Mouse (Mus musculus) midbrain, embryonic 16.5 days (tissue): Measurements from ENCODE around the gene Letmd1. TPM values are rescaled to one million over a fixed set of nuclear protein-coding genes. Genes with fewer than 3 reads are reported as not detected.
"Not testable (repeated sequence)": the region's sequence is repeated elsewhere in the genome, so short reads cannot be mapped to it uniquely, and the experiment has no call there.

ENCODE experiments used
- ATAC-seq: fragments of 200-750 bp; cut with Nextera tagmentation; 2 replicates; pipeline ENCODE4 v1.8.0; 2017; ENCODE audit warnings: moderate TSS enrichment
- H3K27ac ChIP-seq: fragments of 300-500 bp; sonication (generic); 2 replicates; pipeline ENCODE4 v1.5.1; 2014; ENCODE audit warnings: mild to moderate bottlenecking, low read length, mixed read lengths
- H3K27me3 ChIP-seq: fragments of 300-500 bp; sonication (generic); 2 replicates; pipeline ENCODE4 v1.6.1; 2014; ENCODE audit warnings: low read depth, low read length, mixed read lengths; ENCODE audit not compliant: control insufficient read depth, insufficient read depth
- H3K36me3 ChIP-seq: fragments of 300-500 bp; sonication (generic); 2 replicates; pipeline ENCODE4 v1.6.1; 2014; ENCODE audit warnings: mild to moderate bottlenecking, low read length, moderate library complexity, mixed read lengths; ENCODE audit not compliant: control insufficient read depth, insufficient read depth
- H3K4me1 ChIP-seq: fragments of 300-500 bp; sonication (generic); 2 replicates; pipeline ENCODE4 v1.6.1; 2014; ENCODE audit warnings: mild to moderate bottlenecking, low read length, mixed read lengths; ENCODE audit not compliant: control insufficient read depth, insufficient read depth
- H3K4me2 ChIP-seq: fragments of 300-500 bp; sonication (generic); 2 replicates; pipeline ENCODE4 v1.6.1; 2014; ENCODE audit warnings: mild to moderate bottlenecking, low read length, mixed read lengths
- H3K4me3 ChIP-seq: fragments of 300-500 bp; sonication (generic); 2 replicates; pipeline ENCODE4 v1.5.1; 2014; ENCODE audit warnings: low read depth, mild to moderate bottlenecking, low read length, moderate library complexity, mixed read lengths
- H3K9ac ChIP-seq: fragments of 300-500 bp; sonication (generic); 2 replicates; pipeline ENCODE4 v1.6.1; 2014; ENCODE audit warnings: low read depth, low read length, mixed read lengths
- H3K9me3 ChIP-seq: fragments of 300-500 bp; sonication (generic); replicated peaks from 2 replicates; pipeline ENCODE4 v1.6.1; 2014; ENCODE audit warnings: mild to moderate bottlenecking, low read length, mixed read lengths; ENCODE audit not compliant: control insufficient read depth, poor library complexity, severe bottlenecking
- WGBS: fragments of 180-500 bp; shearing (Covaris S2); extraction: QIAGEN DNeasy Blood & Tissue Kit; methylation state at CpG from one replicate; pipeline ENCODE4 v1.1.7; 2014; 5-methylcytosine and 5-hydroxymethylcytosine counted together
- polyA plus RNA-seq: library from polyadenylated mRNA; unstranded; fragments of >200 nt; fragmentation: Nextera tagmentation; extraction: Ambion mirVana; gene quantifications from 2 replicates; pipeline ENCODE4 v1.2.1, GENCODE M21; 2015

Letmd1 gene
- polyA plus RNA-seq, 1 experiment from 2014 or later: 57.5 TPM

- no peaks in the 10 kb centered on the region for H3K27me3 ChIP-seq
- no peak overlapping the region for H3K4me3 ChIP-seq
- ATAC-seq: no peak
- H3K4me2 ChIP-seq: no peak overlapping the region
- H3K9me3 ChIP-seq: no peaks in the 10 kb centered on the region
- 86% methylated on average over 4 of the region's 4 CpGs for WGBS
- no peaks in the 10 kb centered on the region for H3K4me1 ChIP-seq
- H3K9ac ChIP-seq: no peak overlapping the region
- peaks cover 66% of the 10 kb centered on the region for H3K36me3 ChIP-seq
- H3K27ac ChIP-seq: no peak overlapping the region
Measured at GRCm38 (mm10) chr15:100478925-100479324, 10.1 kb downstream of the Letmd1 start.

DNA sequence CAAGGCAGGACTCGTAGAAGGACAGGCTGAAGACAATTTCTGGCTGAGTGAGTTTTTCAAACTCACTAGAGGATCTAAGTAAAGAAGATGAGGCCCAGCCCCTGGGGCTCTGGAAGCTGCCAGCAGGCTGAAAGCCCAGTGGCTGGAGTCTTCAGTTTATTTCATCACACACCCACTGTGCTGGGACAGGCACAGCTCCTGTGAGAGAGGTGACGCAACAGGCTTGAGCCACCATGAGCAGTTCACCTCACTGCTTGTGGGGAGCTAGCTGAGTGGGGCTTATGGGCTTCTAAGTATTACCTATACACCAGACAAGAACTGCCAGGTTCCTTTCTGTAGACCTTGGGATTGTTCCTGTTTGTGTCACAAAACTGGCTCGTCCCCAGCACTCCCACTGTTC lies 16.8 kb downstream of the Letmd1 start:
- Histone ChIP-seq H3K4me3 (no peak overlapping the region), H3K36me3 (peaks cover 71% of the 10 kb centered on the region), H3K4me1 (peaks cover 5% of the 10 kb centered on the region; the same call in 1 of the 2 replicates), H3K27me3 (no peaks in the 10 kb centered on the region), H3K9ac (no peak overlapping the region), H3K9me3 (no peaks in the 10 kb centered on the region), H3K4me2 (no peak overlapping the region), H3K27ac (no peak overlapping the region)
- 84% methylated on average over 3 of the region's 3 CpGs for WGBS
- no peak for ATAC-seq

DNA sequence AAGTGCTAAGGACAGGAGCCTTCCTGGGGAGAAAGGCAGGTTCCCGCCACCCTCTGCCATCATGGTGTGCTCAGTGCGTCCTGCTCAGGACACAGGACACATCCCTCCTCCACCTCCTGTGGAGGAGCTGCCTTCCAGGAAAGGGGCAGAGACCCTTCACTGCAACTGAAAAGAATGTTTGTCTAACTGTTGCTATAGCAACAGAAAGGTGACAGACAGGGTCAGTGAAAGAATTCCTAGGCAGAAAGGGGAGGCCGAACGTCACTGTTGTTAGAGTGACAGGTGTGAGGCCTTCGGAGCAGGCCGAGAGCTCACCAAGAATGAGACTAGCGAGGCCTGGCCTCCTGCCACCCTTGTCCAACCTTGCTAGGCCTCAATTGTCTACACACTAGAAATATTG lies 17.6 kb downstream of the Letmd1 start:
- Histone ChIP-seq H3K4me1 (peaks cover 12% of the 10 kb centered on the region; the same call in 1 of the 2 replicates), H3K4me2 (no peak overlapping the region), H3K27ac (no peak overlapping the region), H3K9me3 (no peaks in the 10 kb centered on the region), H3K4me3 (no peak overlapping the region), H3K36me3 (peaks cover 62% of the 10 kb centered on the region), H3K9ac (no peak overlapping the region), H3K27me3 (no peaks in the 10 kb centered on the region)
- WGBS: 21% methylated on average over 7 of the region's 7 CpGs
- no peak for ATAC-seq

DNA sequence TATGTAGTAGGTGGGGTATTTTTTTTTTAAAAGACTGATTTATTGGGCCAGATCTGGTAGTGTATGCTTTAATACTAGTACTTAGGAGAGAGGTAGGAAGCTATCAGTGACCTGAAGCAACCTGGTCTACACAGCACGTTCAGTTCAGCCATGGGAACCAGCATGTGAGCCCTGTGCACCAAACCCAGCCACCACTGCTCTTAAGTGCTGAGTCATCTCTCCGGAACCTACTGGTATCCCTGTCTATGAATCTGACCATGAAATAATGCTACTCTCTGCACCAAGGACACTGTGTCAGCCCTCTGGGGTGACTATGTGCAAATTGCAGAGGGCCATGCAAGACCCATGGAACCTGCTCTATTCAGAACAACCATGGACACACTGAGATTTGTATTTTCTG lies 18.2 kb downstream of the Letmd1 start:
- Histone ChIP-seq H3K4me2 (no peak overlapping the region), H3K27ac (no peak overlapping the region), H3K4me1 (peaks cover 16% of the 10 kb centered on the region), H3K27me3 (no peaks in the 10 kb centered on the region), H3K4me3 (no peak overlapping the region), H3K9ac (no peak overlapping the region), H3K9me3 (no peaks in the 10 kb centered on the region), H3K36me3 (peaks cover 56% of the 10 kb centered on the region)
- WGBS: 98% methylated on average over 2 of the region's 2 CpGs
- no peak for ATAC-seq

GRCm38 (mm10) chr15:100488297-100488696 lies 19.5 kb downstream of the Letmd1 start:
- H3K9ac ChIP-seq, H3K27ac ChIP-seq, H3K9me3 ChIP-seq, ATAC-seq, H3K27me3 ChIP-seq, H3K4me3 ChIP-seq, H3K4me2 ChIP-seq: not testable (repeated sequence)
- Histone ChIP-seq H3K4me1 (peaks cover 29% of the 10 kb centered on the region), H3K36me3 (peaks cover 45% of the 10 kb centered on the region)
- WGBS: 93% methylated on average over 1 of the region's 1 CpGs

- H3K27ac ChIP-seq: no peak overlapping the region
- no peaks in the 10 kb centered on the region for H3K9me3 ChIP-seq
- peaks cover 37% of the 10 kb centered on the region for H3K4me1 ChIP-seq
- H3K27me3 ChIP-seq: no peaks in the 10 kb centered on the region
- 87% methylated on average over 15 of the region's 15 CpGs for WGBS
- H3K4me3 ChIP-seq: no peak overlapping the region
- no peak overlapping the region for H3K4me2 ChIP-seq
- no peak overlapping the region for H3K9ac ChIP-seq
- peaks cover 36% of the 10 kb centered on the region for H3K36me3 ChIP-seq
- ATAC-seq: no peak
Measured at GRCm38 (mm10) chr15:100489263-100489662, 20.4 kb downstream of the Letmd1 start.

- no peak for ATAC-seq
- Histone ChIP-seq H3K4me1 (peaks cover 37% of the 10 kb centered on the region), H3K9me3 (no peaks in the 10 kb centered on the region), H3K36me3 (peaks cover 13% of the 10 kb centered on the region), H3K4me2 (peak overlapping the region; percentile 40), H3K4me3 (no peak overlapping the region), H3K9ac (no peak overlapping the region), H3K27me3 (no peaks in the 10 kb centered on the region), H3K27ac (no peak overlapping the region)
- WGBS: 61% methylated on average over 9 of the region's 9 CpGs
Measured at GRCm38 (mm10) chr15:100491966-100492365, 23.1 kb downstream of the Letmd1 start.

DNA sequence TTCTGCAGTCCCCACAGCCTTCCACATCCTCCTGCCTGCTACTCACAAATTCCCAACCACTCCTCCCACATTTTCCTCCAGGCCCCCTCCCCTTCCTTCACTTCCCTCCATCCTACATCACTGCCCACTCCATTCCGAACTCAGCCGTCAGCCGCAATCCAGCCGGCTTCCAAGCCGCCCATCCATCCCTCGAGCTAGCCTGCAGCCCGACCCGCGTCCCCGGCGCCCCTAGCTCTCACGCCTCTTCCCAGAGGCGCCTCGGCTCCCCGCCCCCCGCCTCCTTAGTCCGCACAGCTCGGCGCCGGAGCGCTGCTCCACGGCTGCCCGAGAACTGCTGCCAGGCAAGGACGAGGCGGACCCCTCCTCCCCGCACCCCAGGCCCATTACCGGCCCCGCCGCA lies 25.8 kb downstream of the Letmd1 start:
- WGBS: under 1% methylated on average over 29 of the region's 29 CpGs
- peak overlapping the region; percentile 88 for H3K9ac ChIP-seq

DNA sequence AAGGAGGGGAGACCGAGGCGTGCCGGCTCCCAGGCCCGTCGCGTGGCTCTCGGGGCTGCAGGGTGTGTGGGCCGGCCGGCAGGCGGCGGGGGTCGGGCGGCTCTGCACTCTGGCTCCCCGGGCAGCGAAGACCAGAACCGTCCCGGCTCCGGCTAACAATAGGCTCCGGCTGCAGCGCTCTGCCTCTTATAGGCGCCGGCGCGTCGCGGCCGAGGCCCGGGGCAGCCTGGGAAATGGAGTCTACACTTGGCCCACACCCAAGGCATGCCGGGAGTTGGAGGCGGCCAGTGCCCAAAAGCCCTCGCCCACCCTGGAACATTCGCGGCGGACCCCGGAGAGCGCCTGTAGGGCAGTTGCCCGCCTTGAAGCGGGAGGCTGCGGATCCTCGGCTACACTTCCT lies 26.3 kb downstream of the Letmd1 start, which contains the start of gene Csrnp2:
TSS of gene Csrnp2 (minus strand) at position 387 of the 400 bp plus-strand sequence.
- WGBS: under 1% methylated on average over 40 of the region's 40 CpGs
- peak within 1 kb of the TSS; percentile 93 for H3K27ac ChIP-seq
- peak within 1 kb of the TSS; percentile 85 for H3K4me2 ChIP-seq
- peak; percentile 97 for ATAC-seq
- peaks cover 34% of the 10 kb centered on the region for H3K4me1 ChIP-seq
- H3K9me3 ChIP-seq: no peaks in the 10 kb centered on the region
- H3K9ac ChIP-seq: peak within 1 kb of the TSS; percentile 88
- H3K4me3 ChIP-seq: peak within 1 kb of the TSS; percentile 58
- H3K36me3 ChIP-seq: no peaks in the 10 kb centered on the region
- H3K27me3 ChIP-seq: no peaks in the 10 kb centered on the region

More for the DNA sequence above, 25.8 kb downstream of the Letmd1 start:
- Histone ChIP-seq H3K4me3 (peak overlapping the region; percentile 58), H3K36me3 (no peaks in the 10 kb centered on the region), H3K4me1 (peaks cover 36% of the 10 kb centered on the region), H3K4me2 (peak overlapping the region; percentile 85), H3K9me3 (no peaks in the 10 kb centered on the region), H3K27ac (peak overlapping the region; percentile 93), H3K27me3 (no peaks in the 10 kb centered on the region)
- ATAC-seq: peak; percentile 85
